Mouse (Mus musculus) CD8-positive naive resting alpha-beta T cell, adult 2 months (primary cell): ENCODE data around the gene Omt2b.
A peak's percentile ranks its signal among the peaks of the same experiment; 100 is the strongest.
"Not testable (repeated sequence)": the region's sequence is repeated elsewhere in the genome, so short reads cannot be mapped to it uniquely, and the experiment has no call there.

Experiments
- DNase-seq, 2 experiments: peaks; one replicate each; pipeline ENCODE4 v3.0.0; 2022; ENCODE audit warnings: low read depth in 2 of 2, low spot score in 2 of 2

Gene Omt2b

DNA sequence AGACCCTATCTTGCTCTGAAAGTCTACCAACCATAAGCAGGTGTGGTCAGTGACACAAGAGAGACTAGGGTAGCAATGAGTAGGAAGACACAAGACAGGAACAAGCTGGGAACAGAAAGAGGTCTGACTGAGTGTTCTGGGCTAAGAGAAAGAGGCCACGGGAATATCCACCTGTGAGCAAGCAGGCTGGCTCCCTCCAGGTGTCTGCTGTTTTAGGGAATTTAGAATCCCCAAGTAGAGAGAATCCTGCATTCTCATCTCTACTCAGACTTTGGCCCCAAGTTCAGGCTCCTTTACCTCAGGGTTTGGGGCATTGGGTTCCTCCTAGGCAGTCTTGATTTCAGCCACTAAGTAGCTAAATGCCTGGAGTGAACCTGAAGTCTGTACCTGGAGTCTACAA, at the start of gene Omt2b:
Gene Omt2b (plus strand): TSS at position 301 of the 400 bp plus-strand sequence.
- not testable (repeated sequence) for DNase-seq

DNA sequence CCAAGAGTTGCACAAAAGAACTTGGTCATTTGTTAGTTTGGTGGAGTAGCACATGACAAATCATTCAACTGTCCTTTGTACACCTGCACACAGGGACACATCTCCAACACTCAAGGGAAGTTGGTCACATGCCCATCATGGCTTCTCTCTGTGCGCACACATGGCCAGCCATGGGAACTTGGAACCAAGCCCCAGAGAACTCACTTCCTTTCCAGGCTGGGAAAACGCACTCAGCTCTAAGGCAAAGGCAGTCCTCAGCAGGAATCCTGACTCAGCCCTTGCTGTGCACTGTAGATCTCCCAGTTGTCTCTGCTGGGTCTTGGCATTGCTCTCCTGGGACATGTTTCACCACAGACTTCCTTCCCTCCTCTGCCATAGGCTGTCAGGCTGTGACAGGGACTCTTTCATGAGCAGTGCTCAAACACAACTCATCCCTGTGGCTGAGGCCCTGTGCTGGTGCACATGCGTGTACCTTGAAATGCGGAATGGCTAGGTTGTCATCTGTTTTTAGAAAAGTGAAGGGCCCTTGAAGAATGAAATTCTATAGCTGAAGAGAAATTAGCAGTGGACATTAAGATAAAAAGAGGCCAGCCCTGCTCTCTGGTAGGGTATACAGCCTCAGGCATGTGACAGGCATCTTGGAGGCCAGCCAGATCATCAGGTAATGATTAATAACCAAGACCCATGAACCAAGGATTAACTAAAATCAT, 45.2 kb upstream of the Omt2b start:
- DNase-seq: not testable (repeated sequence)

DNA sequence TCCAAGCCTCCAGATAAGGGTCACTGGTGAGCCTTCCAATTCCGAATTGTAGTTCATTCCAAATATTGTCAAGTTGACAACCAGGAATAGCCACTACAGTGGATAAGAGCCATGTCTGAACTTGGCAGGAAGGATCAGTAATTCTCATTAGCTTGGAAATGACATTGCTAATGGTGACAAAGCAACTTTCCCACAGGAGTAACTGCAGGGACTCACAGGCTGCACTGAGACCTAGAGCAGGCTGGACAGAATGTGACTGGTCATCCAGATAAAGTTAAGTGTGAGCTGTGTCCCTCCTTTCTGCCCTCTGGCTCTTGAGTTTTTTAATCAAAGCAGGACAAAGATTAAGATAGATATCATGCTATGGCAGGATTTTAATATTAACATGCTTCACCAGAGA, 38.3 kb upstream of the Omt2b start:
- not testable (repeated sequence) for DNase-seq

DNA sequence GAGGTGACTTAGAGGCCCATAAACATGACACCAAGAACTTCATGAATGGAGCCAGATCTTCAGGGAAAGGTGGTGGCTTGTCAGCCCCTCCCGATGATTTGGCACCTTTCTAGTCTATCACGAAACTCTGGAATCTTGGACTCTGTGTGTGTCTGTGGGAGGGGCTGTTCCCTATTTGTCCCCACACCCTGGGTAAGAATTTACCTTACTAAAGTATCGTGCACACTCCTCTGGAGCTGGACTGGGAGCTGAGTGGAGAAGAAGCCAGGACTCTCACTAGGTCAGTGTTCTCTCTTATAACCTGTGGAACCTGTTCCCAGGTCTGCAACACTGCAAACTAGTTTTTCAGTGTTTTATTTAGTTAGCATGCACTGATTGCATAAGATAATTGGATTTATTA, 37.7 kb upstream of the Omt2b start, which contains the start of gene Gm10639:
Gene Gm10639 (plus strand): TSS at position 201 of the 400 bp plus-strand sequence.
- not testable (repeated sequence) for DNase-seq

DNA sequence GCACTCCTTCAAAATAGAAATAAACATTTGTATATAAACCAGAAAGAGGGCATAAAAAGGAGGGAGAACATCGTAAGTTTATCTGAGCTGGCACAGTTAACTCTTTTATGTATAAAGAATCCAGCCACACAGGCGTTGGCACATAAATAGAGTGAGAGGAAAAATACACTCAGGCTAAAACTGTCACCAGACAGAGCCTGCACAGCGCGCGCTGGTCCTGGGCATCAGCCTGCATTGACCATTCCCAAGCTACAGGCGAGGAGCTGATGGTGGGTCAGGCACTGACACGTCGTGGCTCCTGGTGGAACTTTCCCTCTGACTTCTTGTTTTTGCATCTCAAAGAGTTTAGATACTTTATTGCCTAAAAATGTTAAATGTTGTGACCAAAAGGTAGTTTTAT, 34.9 kb upstream of the Omt2b start:
- not testable (repeated sequence) for DNase-seq

DNA sequence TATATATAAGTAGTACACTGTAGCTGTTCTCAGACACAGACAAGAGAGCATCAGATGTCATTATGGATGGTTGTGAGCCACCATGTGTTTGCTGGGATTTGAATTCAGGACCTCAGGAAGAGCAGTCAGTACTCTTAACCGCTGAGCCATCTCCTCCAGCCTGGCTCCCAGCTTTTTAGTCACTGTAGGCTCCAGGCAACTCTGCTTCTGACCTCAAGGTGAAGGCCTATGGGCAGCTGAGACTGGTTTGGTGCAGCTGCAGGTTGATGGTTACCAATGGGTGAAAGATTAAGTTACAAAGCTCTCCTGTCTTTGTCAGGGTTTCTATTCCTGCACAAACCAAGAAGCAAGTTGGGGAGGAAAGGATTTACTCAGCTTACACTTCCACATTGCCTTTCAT, 33.7 kb upstream of the Omt2b start:
- DNase-seq: not testable (repeated sequence)

DNA sequence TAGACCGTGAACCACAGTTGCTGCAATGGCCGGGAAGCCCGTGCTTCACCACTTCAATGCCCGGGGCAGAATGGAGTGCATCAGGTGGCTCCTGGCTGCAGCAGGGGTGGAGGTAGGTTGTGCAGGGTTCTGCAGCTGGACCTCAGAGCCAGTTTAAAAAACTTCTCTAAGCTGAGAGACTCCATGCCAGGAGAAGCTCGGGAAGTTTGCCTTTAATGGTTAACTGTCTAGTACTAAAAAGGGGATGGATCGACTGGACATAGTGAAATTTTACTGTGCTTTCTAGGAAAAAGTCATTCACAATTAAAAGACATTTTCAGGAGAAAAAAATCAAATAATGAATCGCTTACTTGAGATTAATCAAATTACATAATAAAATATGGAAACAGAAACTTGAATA, 32.6 kb upstream of the Omt2b start:
- not testable (repeated sequence) for DNase-seq

DNA sequence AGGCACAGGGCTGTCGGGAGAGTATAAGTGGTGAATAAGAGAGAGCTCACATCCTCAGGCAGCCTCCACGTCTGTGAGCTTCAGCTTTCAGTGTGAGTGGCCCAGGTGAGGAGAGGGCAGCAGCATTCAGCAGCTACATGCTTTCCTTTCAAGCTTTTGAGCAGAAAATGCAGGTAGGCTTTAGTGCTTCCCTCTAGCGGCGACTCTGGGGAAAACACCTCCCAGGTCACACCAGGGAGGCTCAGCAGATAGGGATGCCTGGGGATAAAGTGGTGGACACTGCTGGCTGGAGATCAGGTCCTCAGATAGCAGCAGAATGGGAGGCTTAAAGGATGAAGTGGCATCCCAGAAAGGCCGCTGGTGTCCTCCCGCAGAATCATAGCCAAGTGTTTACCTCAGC, 31.3 kb upstream of the Omt2b start:
- DNase-seq: peak in 1 of 2 experiments; percentile 6

DNA sequence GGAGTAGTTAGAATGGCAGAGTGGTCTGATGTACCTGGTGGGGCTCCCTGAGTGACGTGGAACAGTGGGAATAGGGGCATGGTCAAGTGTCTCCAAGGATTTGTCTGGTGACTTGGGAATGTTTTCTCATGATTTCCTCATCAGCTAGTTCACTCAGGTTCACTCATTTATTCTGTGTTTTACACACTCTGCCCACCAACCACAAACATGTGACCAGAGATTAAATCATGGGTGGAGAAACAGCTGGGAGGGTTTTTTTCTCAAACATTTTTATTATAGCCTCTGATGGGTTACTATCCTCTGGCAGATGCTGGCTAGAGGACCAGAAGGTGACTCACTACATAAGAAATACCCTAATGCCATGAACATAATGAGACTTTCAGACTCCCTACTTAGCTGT, 29.2 kb upstream of the Omt2b start:
- no peak for DNase-seq

DNA sequence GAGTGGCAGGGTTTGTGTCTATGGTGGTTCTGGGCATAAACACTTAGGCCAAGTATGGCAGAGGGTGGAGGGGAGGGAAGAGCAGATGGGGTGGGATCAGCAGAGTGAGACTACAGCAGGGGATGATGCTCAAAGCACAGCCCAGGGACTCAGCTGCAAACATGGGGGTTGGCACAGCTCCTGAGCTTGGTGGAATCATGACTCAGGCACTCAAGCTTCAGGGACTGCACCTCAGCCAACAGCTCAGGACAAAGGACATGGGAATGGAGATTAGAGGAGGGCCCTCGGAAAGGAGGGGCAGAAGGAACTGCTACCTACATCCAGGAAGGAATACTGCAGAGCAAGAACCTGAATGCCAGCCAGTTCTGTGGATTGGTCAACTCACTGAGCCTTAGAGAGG, 28.2 kb upstream of the Omt2b start:
- not testable (repeated sequence) for DNase-seq

DNA sequence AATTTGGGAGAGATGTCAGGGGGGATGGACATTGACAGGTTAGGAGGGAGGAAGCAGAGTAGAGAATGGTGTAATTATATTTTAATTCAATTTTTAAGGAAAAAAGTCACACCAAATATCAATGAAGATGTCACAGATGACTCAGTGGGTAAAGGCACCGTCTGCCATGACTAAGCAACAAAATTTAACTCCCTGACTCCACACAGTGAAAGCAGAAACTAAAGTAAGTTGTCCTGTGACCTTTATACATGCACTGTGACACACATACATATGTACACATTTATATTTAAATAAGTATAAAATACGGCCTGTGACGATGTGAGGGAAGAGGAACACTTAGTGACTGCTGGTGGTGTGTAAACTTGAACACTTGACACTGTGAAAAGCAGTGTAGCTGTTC, 19.3 kb upstream of the Omt2b start:
- DNase-seq: not testable (repeated sequence)

DNA sequence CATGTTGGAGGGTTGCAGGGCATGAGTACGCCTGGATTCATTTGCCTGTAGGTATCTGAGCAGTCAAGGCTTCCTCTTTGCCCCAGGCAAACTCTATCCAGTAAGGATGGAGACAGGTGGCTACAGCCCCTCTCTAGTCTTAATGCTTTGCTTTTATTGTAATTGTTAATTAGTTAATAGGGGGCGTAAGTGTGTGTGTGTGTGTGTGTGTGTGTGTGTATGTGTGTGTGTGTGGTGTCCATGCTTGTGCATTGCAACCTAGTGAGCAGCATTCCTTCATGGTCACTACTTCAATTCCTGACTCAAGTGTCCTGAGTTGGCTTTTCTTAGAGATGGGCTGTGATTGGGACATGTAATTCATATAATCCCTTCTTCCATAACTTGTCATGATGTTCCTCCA, 12.7 kb upstream of the Omt2b start, which contains the start of gene Omt2a:
Gene Omt2a (minus strand): TSS at position 101 of the 400 bp plus-strand sequence.
- DNase-seq: no peak

DNA sequence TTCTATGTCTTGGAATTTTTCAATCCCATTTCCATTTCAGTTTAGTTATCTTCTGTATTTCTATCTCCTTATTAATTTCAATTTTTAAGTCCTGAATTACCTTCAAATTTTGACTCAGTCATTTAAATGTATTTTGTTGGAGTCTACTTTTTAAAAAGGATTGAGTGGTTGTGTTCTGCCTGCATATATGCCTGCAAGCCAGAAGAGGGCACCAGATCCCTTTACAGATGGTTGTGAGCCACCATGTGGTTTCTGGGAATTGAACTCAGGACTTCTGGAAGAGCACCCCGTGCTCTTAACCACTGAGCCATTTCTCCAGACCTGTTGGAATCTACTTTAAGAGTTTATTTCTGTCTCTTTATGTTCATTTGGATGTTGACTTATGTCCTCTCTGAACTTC, 7.9 kb upstream of the Omt2b start:
- no peak for DNase-seq

DNA sequence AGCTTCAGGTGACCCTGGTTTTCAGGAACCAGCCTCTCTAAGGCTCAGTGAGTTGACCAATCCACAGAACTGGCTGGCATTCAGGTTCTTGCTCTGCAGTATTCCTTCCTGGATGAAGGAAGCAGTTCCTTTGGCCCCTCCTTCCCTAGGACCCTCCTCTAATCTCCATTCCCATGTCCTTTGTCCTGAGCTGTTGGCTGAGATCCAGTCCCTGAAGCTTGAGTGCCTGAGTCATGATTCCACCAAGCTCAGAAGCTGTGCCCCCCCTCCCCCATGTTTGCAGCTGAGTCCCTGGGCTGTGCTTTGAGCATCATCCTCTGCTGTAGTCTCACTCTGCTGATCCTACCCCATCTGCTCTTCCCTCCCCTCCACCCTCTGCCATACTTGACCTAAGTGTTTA, 9.7 kb downstream of the Omt2b start:
- not testable (repeated sequence) for DNase-seq

DNA sequence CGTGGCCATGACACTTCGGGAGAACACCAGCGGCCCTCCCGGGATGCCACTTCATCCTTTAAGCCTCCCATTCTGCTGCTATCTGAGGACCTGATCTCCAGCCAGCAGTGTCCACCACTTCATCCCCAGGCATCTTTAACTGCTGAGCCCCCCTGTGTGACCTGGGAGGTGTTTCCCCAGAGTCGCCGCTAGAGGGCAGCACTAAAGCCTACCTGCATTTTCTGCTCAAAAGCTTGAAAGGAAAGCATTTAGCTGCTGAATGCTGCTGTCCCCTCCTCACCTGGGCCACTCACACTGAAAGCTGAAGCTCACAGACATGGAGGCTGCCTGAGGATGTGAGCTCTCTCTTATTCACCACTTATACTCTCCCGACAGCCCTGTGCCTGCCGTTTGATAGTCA, 12.9 kb downstream of the Omt2b start:
- DNase-seq: peak; percentile 13 to 31

DNA sequence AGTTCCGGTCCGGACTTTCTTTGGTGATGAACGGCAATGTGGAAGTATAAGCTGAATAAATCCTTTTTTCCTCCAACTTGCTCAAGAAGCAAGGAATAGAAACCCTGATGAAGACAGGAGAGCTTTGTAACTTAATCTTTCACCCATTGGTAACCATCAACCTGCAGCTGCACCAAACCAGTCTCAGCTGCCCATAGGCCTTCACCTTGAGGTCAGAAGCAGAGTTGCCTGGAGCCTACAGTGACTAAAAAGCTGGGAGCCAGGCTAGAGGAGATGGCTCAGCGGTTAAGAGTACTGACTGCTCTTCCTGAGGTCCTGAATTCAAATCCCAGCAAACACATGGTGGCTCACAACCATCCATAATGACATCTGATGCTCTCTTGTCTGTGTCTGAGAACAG, 15.1 kb downstream of the Omt2b start:
- DNase-seq: not testable (repeated sequence)

DNA sequence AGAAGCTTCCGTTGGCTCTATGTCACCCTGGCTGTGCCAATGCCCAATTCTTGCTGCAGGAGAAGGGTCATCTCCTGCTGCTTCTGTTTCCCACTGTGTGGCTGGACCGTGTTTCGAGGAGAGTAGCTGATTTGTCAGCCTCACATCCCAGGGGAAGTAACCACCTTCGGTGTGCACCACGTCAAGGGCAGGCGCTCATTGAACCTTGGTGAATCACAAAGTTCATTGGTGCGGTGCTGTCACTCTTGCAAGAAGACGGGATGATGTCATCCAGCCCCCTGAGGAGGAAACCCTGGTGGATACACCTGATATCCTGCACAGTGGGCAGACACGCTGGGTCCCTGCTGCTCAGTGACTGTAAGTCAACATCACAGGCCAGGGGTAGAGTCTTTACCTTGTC, 15.7 kb downstream of the Omt2b start:
- DNase-seq: not testable (repeated sequence)

DNA sequence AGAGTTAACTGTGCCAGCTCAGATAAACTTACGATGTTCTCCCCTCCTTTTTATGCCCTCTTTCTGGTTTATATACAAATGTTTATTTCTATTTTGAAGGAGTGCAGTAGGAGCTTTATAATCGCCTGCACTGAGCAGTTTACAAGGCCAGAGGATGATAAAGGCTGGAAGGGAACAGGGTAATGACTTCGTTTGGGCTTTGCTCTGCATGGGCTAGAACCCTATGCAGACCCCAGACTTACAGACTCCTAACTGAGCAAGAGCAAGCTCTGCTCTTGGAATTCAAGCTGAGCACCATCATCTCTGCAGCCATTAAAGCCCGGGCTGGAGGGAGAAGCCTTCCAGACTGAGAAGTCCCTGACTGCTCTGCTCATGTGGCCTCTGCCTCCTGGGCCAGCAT, 17.8 kb downstream of the Omt2b start:
- DNase-seq: not testable (repeated sequence)

DNA sequence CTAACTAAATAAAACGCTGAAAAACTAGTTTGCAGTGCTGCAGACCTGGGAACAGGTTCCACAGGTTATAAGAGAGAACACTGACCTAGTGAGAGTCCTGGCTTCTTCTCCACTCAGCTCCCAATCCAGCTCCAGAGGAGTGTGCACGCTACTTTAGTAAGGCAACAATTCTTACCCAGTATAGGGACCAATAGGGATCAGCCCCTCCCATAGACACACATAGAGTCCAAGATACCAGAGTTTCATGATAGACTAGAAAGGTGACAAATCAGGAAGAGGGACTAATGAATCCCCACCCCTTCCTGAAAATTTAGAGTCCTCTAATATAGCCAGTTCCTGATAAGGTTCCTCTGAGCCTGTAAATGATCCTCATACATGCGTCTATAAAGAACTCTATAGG, 19.6 kb downstream of the Omt2b start:
- DNase-seq: no peak

DNA sequence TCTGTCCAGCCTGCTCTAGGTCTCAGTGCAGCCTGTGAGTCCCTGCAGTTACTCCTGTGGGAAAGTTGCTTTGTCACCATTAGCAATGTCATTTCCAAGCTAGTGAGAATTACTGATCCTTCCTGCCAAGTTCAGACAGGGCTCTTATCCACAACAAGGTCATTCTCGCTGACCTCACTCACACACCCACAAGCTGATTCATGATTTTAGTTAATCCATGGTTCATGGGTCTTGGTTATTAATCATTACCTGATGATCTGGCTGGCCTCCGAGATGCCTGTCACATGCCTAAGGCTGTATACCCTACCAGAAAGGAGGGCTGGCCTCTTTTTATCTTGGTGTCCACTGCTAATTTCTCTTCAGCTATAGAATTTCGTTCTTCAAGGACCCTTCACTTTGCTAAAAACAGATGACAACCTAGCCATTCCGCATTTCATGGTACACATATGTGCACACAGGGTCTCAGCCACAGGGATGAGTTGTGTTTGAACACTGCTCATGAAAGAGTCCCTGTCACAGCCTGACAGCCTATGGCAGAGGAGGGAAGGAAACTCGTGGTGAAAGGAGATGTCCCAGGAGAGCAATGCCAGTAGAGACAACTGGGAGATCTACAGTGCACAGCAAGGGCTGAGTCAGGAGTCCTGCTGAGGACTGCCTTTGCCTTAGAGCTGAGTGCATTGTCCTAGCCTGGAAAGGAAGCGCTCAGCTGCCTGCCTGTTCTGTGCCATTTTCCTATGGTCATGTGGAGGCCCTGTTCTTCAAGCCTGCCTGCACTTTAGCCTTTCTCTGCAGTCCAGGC, 21.0 kb downstream of the Omt2b start:
- not testable (repeated sequence) for DNase-seq

DNA sequence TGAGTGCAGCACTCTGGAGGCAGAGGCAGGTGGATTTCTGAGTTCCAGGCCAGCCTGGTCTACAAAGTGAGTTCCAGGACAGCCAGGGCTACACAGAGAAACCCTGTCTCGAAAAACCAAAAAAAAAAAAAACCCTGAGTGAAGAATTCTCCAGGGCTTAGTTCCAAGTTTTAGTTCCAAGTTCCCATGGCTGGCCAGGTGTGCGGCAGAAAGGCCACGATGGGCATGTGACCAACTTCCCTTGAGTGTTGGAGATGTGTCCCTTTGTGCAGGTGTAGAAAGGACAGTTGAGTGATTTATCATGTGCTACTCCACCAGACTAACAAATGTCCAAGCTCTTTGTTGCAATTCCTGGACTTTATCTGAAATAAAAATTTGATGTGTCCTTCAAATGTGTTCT, 21.8 kb downstream of the Omt2b start:
- not testable (repeated sequence) for DNase-seq

DNA sequence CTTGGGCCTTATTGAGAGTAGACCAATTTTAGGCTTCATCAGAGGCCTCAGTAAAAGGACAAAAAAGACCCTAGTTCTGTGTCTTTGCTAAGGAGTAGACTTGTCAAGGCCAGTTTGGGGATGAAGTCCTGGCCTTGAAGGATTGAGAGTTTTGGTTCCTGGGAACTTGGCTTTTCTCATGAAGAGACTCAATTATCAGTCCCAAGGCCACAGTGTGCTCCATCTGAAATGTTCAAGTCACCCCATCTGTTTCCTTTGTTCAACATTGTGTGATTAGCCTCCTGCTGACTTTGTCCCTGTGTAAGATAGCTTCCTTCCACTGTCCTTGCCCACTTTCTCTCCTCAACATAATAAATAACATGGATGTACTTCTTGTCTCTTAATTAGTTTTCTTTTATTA, 22.6 kb downstream of the Omt2b start:
- DNase-seq: not testable (repeated sequence)
